Mouse (Mus musculus) heart, postnatal 0 days (tissue): ENCODE measurements around the gene Psapl1. TPM values are rescaled to one million over a fixed set of nuclear protein-coding genes. Genes with fewer than 3 reads are reported as not detected.
A peak's percentile ranks its signal among the peaks of the same experiment; 100 is the strongest.

Experiments
- ATAC-seq: fragments of 200-750 bp; cut with Nextera tagmentation; 2 replicates; pipeline ENCODE4 v1.8.0; 2017; ENCODE audit warnings: low read depth, moderate number of reproducible peaks, moderate library complexity; ENCODE audit not compliant: insufficient read depth
- DNase-seq: peaks from one replicate; pipeline ENCODE4 v3.0.0-alpha.2; 2016; ENCODE audit warnings: low spot score
- H3K27ac ChIP-seq: fragments of 300-500 bp; sonication (generic); 2 replicates; pipeline ENCODE4 v1.5.1; 2014; ENCODE audit warnings: low read depth, mild to moderate bottlenecking
- H3K27me3 ChIP-seq: fragments of 300-500 bp; sonication (generic); 2 replicates; pipeline ENCODE4 v1.6.1; 2014; ENCODE audit warnings: low read length, mixed read lengths; ENCODE audit not compliant: control insufficient read depth, insufficient read depth
- H3K36me3 ChIP-seq: fragments of 300-500 bp; sonication (generic); replicated peaks from 2 replicates; pipeline ENCODE4 v1.6.1; 2014; ENCODE audit warnings: low read length, mixed read lengths; ENCODE audit not compliant: control insufficient read depth, insufficient read depth
- H3K4me1 ChIP-seq: fragments of 300-500 bp; sonication (generic); 2 replicates; pipeline ENCODE4 v1.6.1; 2014; ENCODE audit warnings: antibody characterized with exemption; ENCODE audit not compliant: control insufficient read depth, insufficient read depth
- H3K4me2 ChIP-seq: fragments of 300-500 bp; sonication (generic); 2 replicates; pipeline ENCODE4 v1.6.1; 2014; ENCODE audit warnings: low read depth, mild to moderate bottlenecking, low read length, moderate library complexity
- H3K4me3 ChIP-seq: fragments of 300-500 bp; sonication (generic); 2 replicates; pipeline ENCODE4 v1.5.1; 2014; ENCODE audit warnings: low read depth, low read length
- H3K9ac ChIP-seq: fragments of 300-500 bp; sonication (generic); replicated peaks from 2 replicates; pipeline ENCODE4 v1.6.1; 2014; ENCODE audit warnings: low read depth, low read length, mixed read lengths
- H3K9me3 ChIP-seq: fragments of 300-500 bp; sonication (generic); replicated peaks from 2 replicates; pipeline ENCODE4 v1.6.1; 2016; ENCODE audit warnings: low read length; ENCODE audit not compliant: control insufficient read depth
- CTCF ChIP-seq: IDR thresholded peaks from 2 replicates; pipeline ENCODE4 v1.5.1; 2016; ENCODE audit warnings: antibody characterized with exemption, control low read depth, low read depth
- EP300 ChIP-seq: IDR thresholded peaks from 2 replicates; pipeline ENCODE4 v1.6.1; 2016; ENCODE audit warnings: antibody characterized with exemption, low read depth
- WGBS: fragments of 180-500 bp; shearing (Covaris S2); extraction: QIAGEN DNeasy Blood & Tissue Kit; methylation state at CpG from one replicate; pipeline ENCODE4 v1.1.7; 2014; 5-methylcytosine and 5-hydroxymethylcytosine counted together
- polyA plus RNA-seq: library from polyadenylated mRNA; unstranded; fragments of >200 nt; fragmentation: Nextera tagmentation; extraction: Ambion mirVana; gene quantifications from 2 replicates; pipeline ENCODE4 v1.2.1, GENCODE M21; 2015
- total RNA-seq: library from RNA; depleted of rRNA; stranded (reverse); fragments of >200 nt; gene quantifications from 2 replicates; pipeline ENCODE4 v1.2.3, GENCODE M21; 2014; ENCODE audit warnings: low replicate concordance

Psapl1 gene
- total and polyA plus RNA-seq, 2 experiments from 2014 or later, result 1.4 TPM; not detected in 1

- H3K4me1 ChIP-seq, result peaks cover 4% of the 10 kb centered on the region
Measured at GRCm38 (mm10) chr5:36174569-36175115, 29.2 kb upstream of the Psapl1 start.

GRCm38 (mm10) chr5:36176409-36176808 is 27.4 kb upstream of the Psapl1 start:
- 41% methylated on average over 11 of the region's 11 CpGs for WGBS
- DNase-seq, result peak; percentile 21
- H3K4me3 ChIP-seq, result no peak overlapping the region
- no peak overlapping the region for H3K9ac ChIP-seq
- H3K36me3 ChIP-seq, result no peaks in the 10 kb centered on the region
- H3K4me1 ChIP-seq, result no peaks in the 10 kb centered on the region
- H3K9me3 ChIP-seq, result no peaks in the 10 kb centered on the region
- ATAC-seq, result peak; percentile 37; the same call in 1 of the 2 replicates
- no peaks in the 10 kb centered on the region for H3K27me3 ChIP-seq
- H3K27ac ChIP-seq, result no peak overlapping the region
- TF ChIP-seq EP300, result no peak
- no peak for TF ChIP-seq CTCF
- no peak overlapping the region for H3K4me2 ChIP-seq

More at GRCm38 (mm10) chr5:36174569-36175115, 29.2 kb upstream of the Psapl1 start:
- Histone ChIP-seq H3K9ac (no peak overlapping the region), H3K9me3 (no peaks in the 10 kb centered on the region), H3K4me2 (no peak overlapping the region), H3K27ac (no peak overlapping the region), H3K36me3 (no peaks in the 10 kb centered on the region), H3K27me3 (no peaks in the 10 kb centered on the region), H3K4me3 (no peak overlapping the region)
- no peak for ATAC-seq
- no peak for DNase-seq
- TF ChIP-seq CTCF (no peak), EP300 (no peak)
- WGBS, result 80% methylated on average over 9 of the region's 9 CpGs

- TF ChIP-seq EP300, result no peak
- no peak for TF ChIP-seq CTCF
- H3K9ac ChIP-seq, result no peak overlapping the region
- 77% methylated on average over 4 of the region's 4 CpGs for WGBS
Measured at GRCm38 (mm10) chr5:36176873-36177272, 26.9 kb upstream of the Psapl1 start.

GRCm38 (mm10) chr5:36178215-36178614 is 25.6 kb upstream of the Psapl1 start:
- H3K27me3 ChIP-seq, result no peaks in the 10 kb centered on the region
- DNase-seq (no peak), ATAC-seq (no peak)
- H3K9ac ChIP-seq, result no peak overlapping the region
- H3K4me1 ChIP-seq, result no peaks in the 10 kb centered on the region
- H3K4me3 ChIP-seq, result no peak overlapping the region
- H3K27ac ChIP-seq, result no peak overlapping the region
- H3K36me3 ChIP-seq, result no peaks in the 10 kb centered on the region
- TF ChIP-seq EP300 (no peak), CTCF (no peak)
- no peaks in the 10 kb centered on the region for H3K9me3 ChIP-seq
- 51% methylated on average over 7 of the region's 7 CpGs for WGBS
- H3K4me2 ChIP-seq, result no peak overlapping the region

More at GRCm38 (mm10) chr5:36176873-36177272, 26.9 kb upstream of the Psapl1 start:
- H3K27me3 ChIP-seq, result no peaks in the 10 kb centered on the region
- H3K4me2 ChIP-seq, result no peak overlapping the region
- no peak overlapping the region for H3K27ac ChIP-seq
- H3K36me3 ChIP-seq, result no peaks in the 10 kb centered on the region
- H3K9me3 ChIP-seq, result no peaks in the 10 kb centered on the region
- ATAC-seq, result no peak
- DNase-seq, result no peak
- no peaks in the 10 kb centered on the region for H3K4me1 ChIP-seq
- no peak overlapping the region for H3K4me3 ChIP-seq

- Histone ChIP-seq H3K9ac (no peak overlapping the region), H3K4me3 (no peak overlapping the region), H3K4me2 (no peak overlapping the region), H3K27me3 (no peaks in the 10 kb centered on the region), H3K4me1 (no peaks in the 10 kb centered on the region), H3K27ac (no peak overlapping the region), H3K9me3 (no peaks in the 10 kb centered on the region), H3K36me3 (no peaks in the 10 kb centered on the region)
- DNase-seq, result no peak
- no peak for TF ChIP-seq CTCF
- no peak for ATAC-seq
- WGBS, result 92% methylated on average over 3 of the region's 3 CpGs
Measured at GRCm38 (mm10) chr5:36178785-36179184, 25.0 kb upstream of the Psapl1 start.

GRCm38 (mm10) chr5:36179708-36180107 is 24.1 kb upstream of the Psapl1 start:
- Histone ChIP-seq H3K27ac (no peak overlapping the region), H3K36me3 (no peaks in the 10 kb centered on the region), H3K4me3 (no peak overlapping the region), H3K27me3 (no peaks in the 10 kb centered on the region), H3K9me3 (no peaks in the 10 kb centered on the region), H3K4me1 (no peaks in the 10 kb centered on the region), H3K4me2 (no peak overlapping the region), H3K9ac (no peak overlapping the region)
- no peak for TF ChIP-seq CTCF
- no peak for TF ChIP-seq EP300
- WGBS, result 88% methylated on average over 5 of the region's 5 CpGs
- DNase-seq, result no peak
- ATAC-seq, result no peak
